Mouse (Mus musculus): Measurements from ENCODE around the gene Gna12.

Gene Gna12

GRCm38 (mm10) chr5:140794753-140795152 lies 35.5 kb downstream of the Gna12 start:
- DNase-seq = no peak

- no peak for DNase-seq
Measured at GRCm38 (mm10) chr5:140792233-140792632, 38.0 kb downstream of the Gna12 start.

GRCm38 (mm10) chr5:140790937-140791877 lies 39.0 kb downstream of the Gna12 start:
- DNase-seq = no peak

- no peak for DNase-seq
Measured at GRCm38 (mm10) chr5:140790392-140790791, 39.8 kb downstream of the Gna12 start.

- DNase-seq = no peak
Measured at GRCm38 (mm10) chr5:140789561-140789960, 40.7 kb downstream of the Gna12 start.

- DNase-seq = no peak
Measured at GRCm38 (mm10) chr5:140785240-140785872, 44.9 kb downstream of the Gna12 start.

GRCm38 (mm10) chr5:140784288-140784687 lies 45.9 kb downstream of the Gna12 start:
- no peak for DNase-seq

- DNase-seq = no peak
Measured at GRCm38 (mm10) chr5:140783577-140783976, 46.7 kb downstream of the Gna12 start.

GRCm38 (mm10) chr5:140781886-140782572 lies 48.2 kb downstream of the Gna12 start:
- no peak for DNase-seq

- no peak for DNase-seq
Measured at GRCm38 (mm10) chr5:140781122-140781521, 49.1 kb downstream of the Gna12 start.

- no peak for DNase-seq
Measured at GRCm38 (mm10) chr5:140776968-140777367, 53.3 kb downstream of the Gna12 start.

GRCm38 (mm10) chr5:140775111-140775510 lies 55.1 kb downstream of the Gna12 start:
- no peak for DNase-seq

- no peak for DNase-seq
Measured at GRCm38 (mm10) chr5:140772158-140772557, 58.1 kb downstream of the Gna12 start.

- DNase-seq = no peak
Measured at GRCm38 (mm10) chr5:140771612-140772011, 58.6 kb downstream of the Gna12 start.

- no peak for DNase-seq
Measured at GRCm38 (mm10) chr5:140768333-140768732, 61.9 kb downstream of the Gna12 start.

- no peak for DNase-seq
Measured at GRCm38 (mm10) chr5:140767704-140768141, 62.5 kb downstream of the Gna12 start.

GRCm38 (mm10) chr5:140766566-140766965 lies 63.7 kb downstream of the Gna12 start:
- DNase-seq = no peak

GRCm38 (mm10) chr5:140764921-140765613 lies 65.2 kb downstream of the Gna12 start:
- DNase-seq = no peak

- no peak for DNase-seq
Measured at GRCm38 (mm10) chr5:140762540-140762939, 67.7 kb downstream of the Gna12 start.

- no peak for DNase-seq
Measured at GRCm38 (mm10) chr5:140758864-140759263, 71.4 kb downstream of the Gna12 start.

- no peak for DNase-seq
Measured at GRCm38 (mm10) chr5:140753223-140753622, 77.0 kb downstream of the Gna12 start.

GRCm38 (mm10) chr5:140752639-140753038 lies 77.6 kb downstream of the Gna12 start:
- DNase-seq = no peak

GRCm38 (mm10) chr5:140752041-140752440 lies 78.2 kb downstream of the Gna12 start:
- no peak for DNase-seq

Data from thymus, adult 18-20 months (tissue).